Mouse (Mus musculus) ES-Bruce4 (cell line): ENCODE measurements around the gene Appbp2.

Experiments used
- CTCF ChIP-seq: IDR thresholded peaks from one replicate; pipeline ENCODE4 v1.8.1; 2011; ENCODE audit warnings: low read depth, low read length
- EP300 ChIP-seq: IDR thresholded peaks from 2 replicates; pipeline ENCODE4 v1.6.1; 2011; ENCODE audit warnings: low read depth, low read length; ENCODE audit not compliant: insufficient read depth
- POLR2A ChIP-seq: IDR thresholded peaks from one replicate; pipeline ENCODE4 v1.8.1; 2011; ENCODE audit warnings: low read length; ENCODE audit not compliant: insufficient read depth

DNA sequence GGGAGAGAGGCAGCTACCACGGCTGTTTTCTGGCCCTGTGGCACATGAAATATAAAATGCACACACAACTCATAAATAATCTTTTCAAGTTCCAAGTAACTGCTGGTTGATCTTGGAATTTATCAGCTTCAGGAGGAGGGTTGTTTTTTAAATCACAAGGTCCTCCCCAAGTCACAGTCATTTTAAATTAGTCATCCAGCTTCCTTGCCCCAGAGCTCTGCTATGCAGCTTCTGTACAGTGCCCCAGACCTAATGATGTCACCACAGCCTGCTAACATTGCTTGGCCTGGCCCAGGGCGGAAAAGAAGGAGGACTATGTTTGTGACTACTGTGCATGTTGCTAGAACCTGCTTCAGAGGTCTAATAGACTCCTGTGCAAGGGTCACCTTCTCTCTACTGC lies 77.6 kb downstream of the Appbp2 start:
- TF ChIP-seq CTCF = no peak
- no peak for TF ChIP-seq POLR2A
- no peak for TF ChIP-seq EP300
